Comparison of ENCODE assay signal across 9 mouse cellular contexts in genomic region chr1:82284403-82284802, GRCm38 (mm10). TPM values are rescaled to one million over a fixed set of nuclear protein-coding genes. Genes with fewer than 3 reads are reported as not detected.
DNase-seq lines count a peak whose midpoint lies in the region; ATAC-seq and TF ChIP-seq lines count a peak whose summit lies in the region.
"Had no signal": no experiment of that assay in that cellular context is flagged by ENCODE, and none has a peak within 500 bp of the region (broad histone marks: within the 10 kb centered on the region; RNA-seq: fewer than 3 reads in every experiment).

No protein-coding gene starts in this region.

- H3K9ac ChIP-seq in neural tube, embryonic 11.5 days (ENCODE audit: low read length), result peak overlapping the region; percentile 57
- 0 out of 2 replicates have a peak overlapping the region, but pooled peaks have one; percentile 18 for H3K9ac ChIP-seq in limb, embryonic 15.5 days
- H3K9ac ChIP-seq in stomach, postnatal 0 days (ENCODE audit: low read length), result peak overlapping the region; percentile 49

- 30% methylated on average over 4 of the region's 4 CpGs for WGBS in neural tube, embryonic 11.5 days
- 14% methylated on average over 4 of the region's 4 CpGs for WGBS in limb, embryonic 15.5 days
- 6% methylated on average over 4 of the region's 4 CpGs for WGBS in stomach, postnatal 0 days

- peak; percentile 29 for DNase-seq in cerebellum, adult 9-10 months
- DNase-seq in cerebellum, postnatal 36 days, result no peak
- no peak for DNase-seq in neural tube, embryonic 11.5 days (ENCODE audit: low spot score)
- DNase-seq in neural tube, embryonic 10.5 days (ENCODE audit: extremely low spot score, low spot score), result no peak
- DNase-seq in stomach, postnatal 0 days (ENCODE audit: low spot score), result no peak
- DNase-seq in thymus, adult 18-20 months, result no peak
- no peak for DNase-seq in natural killer cell, adult 2 months (ENCODE audit: low spot score in 2 of 2)

- H3K4me3 ChIP-seq in neural tube, embryonic 11.5 days (ENCODE audit: low read depth, low read length), result peak overlapping the region; percentile 42
- peak overlapping the region; percentile 75 for H3K4me3 ChIP-seq in limb, embryonic 15.5 days
- H3K4me3 ChIP-seq in stomach, postnatal 0 days (ENCODE audit: low read depth, low read length), result peak overlapping the region; percentile 47

- no peaks in the 10 kb centered on the region for H3K27me3 ChIP-seq in neural tube, embryonic 11.5 days (ENCODE audit: control insufficient read depth, insufficient read depth, low read length)
- H3K27me3 ChIP-seq in limb, embryonic 15.5 days, result no peaks in the 10 kb centered on the region
- H3K27me3 ChIP-seq in stomach, postnatal 0 days (ENCODE audit: control insufficient read depth, insufficient read depth, low read length), result no peaks in the 10 kb centered on the region

- TF ChIP-seq EP300 in stomach, postnatal 0 days (optimal IDR thresholded peaks at IDR 0.05), result no peak

- peak overlapping the region; percentile 91 for H3K4me2 ChIP-seq in neural tube, embryonic 11.5 days (ENCODE audit: low read depth)
- H3K4me2 ChIP-seq in limb, embryonic 15.5 days, result peak overlapping the region; percentile 73
- peak overlapping the region; percentile 86 for H3K4me2 ChIP-seq in stomach, postnatal 0 days (replicated peaks; ENCODE audit: low read depth)

- peaks cover 31% of the 10 kb centered on the region for H3K4me1 ChIP-seq in neural tube, embryonic 11.5 days (ENCODE audit: control insufficient read depth, insufficient read depth, low read length)
- peaks cover 38% of the 10 kb centered on the region for H3K4me1 ChIP-seq in limb, embryonic 15.5 days
- peaks cover 6% of the 10 kb centered on the region; the same call in 1 of the 2 replicates for H3K4me1 ChIP-seq in stomach, postnatal 0 days (replicated peaks; ENCODE audit: control insufficient read depth, insufficient read depth)

- no peaks in the 10 kb centered on the region for H3K9me3 ChIP-seq in neural tube, embryonic 11.5 days (ENCODE audit: control insufficient read depth, low read length)
- H3K9me3 ChIP-seq in limb, embryonic 15.5 days, result no peaks in the 10 kb centered on the region
- H3K9me3 ChIP-seq in stomach, postnatal 0 days (ENCODE audit: control insufficient read depth, low read length), result no peaks in the 10 kb centered on the region

- peak overlapping the region; percentile 86 for H3K27ac ChIP-seq in neural tube, embryonic 11.5 days (ENCODE audit: low read depth, low read length)
- H3K27ac ChIP-seq in limb, embryonic 15.5 days, result peak overlapping the region; percentile 92
- peak overlapping the region; percentile 90 for H3K27ac ChIP-seq in stomach, postnatal 0 days (replicated peaks)
- H3K27ac ChIP-seq: macrophage had no signal

- ATAC-seq in neural tube, embryonic 11.5 days (ENCODE audit: insufficient read depth, low FRiP score, low TSS enrichment), result no peak
- ATAC-seq in limb, embryonic 15.5 days (ENCODE audit: insufficient number of reproducible peaks, low FRiP score, low TSS enrichment, low read depth), result no peak
- no peak for ATAC-seq in stomach, postnatal 0 days (ENCODE audit: low FRiP score, low TSS enrichment)

- H3K36me3 ChIP-seq in neural tube, embryonic 11.5 days (ENCODE audit: control insufficient read depth, insufficient read depth, low read length), result peaks cover 8% of the 10 kb centered on the region
- H3K36me3 ChIP-seq in limb, embryonic 15.5 days, result peaks cover 28% of the 10 kb centered on the region
- H3K36me3 ChIP-seq in stomach, postnatal 0 days (ENCODE audit: control insufficient read depth, insufficient read depth, low read length), result no peaks in the 10 kb centered on the region

- TF ChIP-seq CTCF in stomach, postnatal 0 days (IDR thresholded peaks at IDR 0.05; ENCODE audit: low read depth), result no peak

RNA-seq across cellular contexts. Expression of gene Irs1, which starts 6.8 kb away (rescaled TPM):
- polyA plus RNA-seq in neural tube, embryonic 11.5 days (2014; fragmentation: Nextera tagmentation; extraction: Ambion mirVana), result 11.5 TPM in 2 replicates
- polyA plus RNA-seq in limb, embryonic 15.5 days (2015; fragmentation: Nextera tagmentation; extraction: Ambion mirVana), result 13.4 and 13.5 TPM in 2 replicates
- 1.6 and 1.9 TPM in 2 replicates for polyA plus RNA-seq in stomach, postnatal 0 days (2015; fragmentation: Nextera tagmentation; extraction: Ambion mirVana)
- polyA plus RNA-seq: macrophage had no signal

RNA-seq across cellular contexts. Expression of gene Rhbdd1, which starts 31.8 kb away (rescaled TPM):
- polyA plus RNA-seq in neural tube, embryonic 11.5 days (2014; fragmentation: Nextera tagmentation; extraction: Ambion mirVana), result 7.9 and 10.3 TPM in 2 replicates
- 11.0 and 11.2 TPM in 2 replicates for polyA plus RNA-seq in limb, embryonic 15.5 days (2015; fragmentation: Nextera tagmentation; extraction: Ambion mirVana)
- polyA plus RNA-seq in stomach, postnatal 0 days (2015; fragmentation: Nextera tagmentation; extraction: Ambion mirVana), result 7.5 and 7.9 TPM in 2 replicates

RNA-seq across cellular contexts. Expression of gene Gm9747, which starts 51.5 kb away (rescaled TPM):
- 32.4 and 36.1 TPM in 2 replicates for polyA plus RNA-seq in neural tube, embryonic 11.5 days (2014; fragmentation: Nextera tagmentation; extraction: Ambion mirVana)
- polyA plus RNA-seq in limb, embryonic 15.5 days (2015; fragmentation: Nextera tagmentation; extraction: Ambion mirVana), result 39.8 and 43.6 TPM in 2 replicates
- polyA plus RNA-seq in stomach, postnatal 0 days (2015; fragmentation: Nextera tagmentation; extraction: Ambion mirVana), result 6.2 and 6.9 TPM in 2 replicates
- polyA plus RNA-seq: macrophage had no signal
